Mouse (Mus musculus) E14TG2a.4 (cell line): ENCODE results near the gene Clgn.
"Not testable (repeated sequence)": the region's sequence is repeated elsewhere in the genome, so short reads cannot be mapped to it uniquely, and the experiment has no call there.

Source experiments
- H3K27me3 ChIP-seq: 2 replicates; pipeline ENCODE4 v1.6.1; 2014; ENCODE audit warnings: low read length, control low read depth; ENCODE audit not compliant: insufficient read depth
- H3K36me3 ChIP-seq: 2 replicates; pipeline ENCODE4 v1.6.1; 2014; ENCODE audit warnings: low read length, control low read depth; ENCODE audit not compliant: insufficient read depth
- H3K4me1 ChIP-seq: replicated peaks from 2 replicates; pipeline ENCODE4 v1.6.1; 2014; ENCODE audit warnings: low read depth, low read length, control low read depth
- H3K4me3 ChIP-seq: replicated peaks from 2 replicates; pipeline ENCODE4 v1.5.1; 2014; ENCODE audit warnings: mild to moderate bottlenecking, low read length
- H3K9me3 ChIP-seq: 2 replicates; pipeline ENCODE4 v1.6.1; 2014; ENCODE audit warnings: low read length, control low read depth
- CTCF ChIP-seq: conservative IDR thresholded peaks from 2 replicates; pipeline ENCODE4 v1.5.1; 2014; ENCODE audit warnings: low read length
- NANOG ChIP-seq: IDR thresholded peaks from 2 replicates; pipeline ENCODE4 v1.6.1; 2014; ENCODE audit warnings: borderline replicate concordance, low read length, mixed read lengths
- POU5F1 ChIP-seq: IDR thresholded peaks from 2 replicates; pipeline ENCODE4 v1.6.1; 2014; ENCODE audit warnings: low read length, borderline replicate concordance

Gene Clgn

DNA sequence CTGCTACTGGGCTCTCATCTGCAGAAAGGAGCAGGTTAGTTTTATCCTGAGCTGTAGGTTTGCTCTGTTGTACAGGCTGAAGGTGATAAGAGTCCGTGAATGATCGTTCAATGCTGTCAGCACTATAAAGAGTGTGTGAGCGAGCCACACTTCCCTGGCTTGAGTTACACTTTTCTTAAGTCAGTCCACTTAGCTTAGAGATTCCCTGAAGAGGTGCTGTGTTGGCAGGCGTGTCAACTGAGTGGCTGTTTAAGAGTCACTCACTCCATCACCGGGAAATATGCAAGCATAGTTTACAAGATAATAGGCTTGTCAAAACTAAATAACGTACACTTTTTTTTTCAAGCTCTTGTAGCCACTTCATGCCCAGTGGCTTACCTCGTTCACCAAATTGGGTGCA, 37.3 kb downstream of the Clgn start:
- no peak for TF ChIP-seq POU5F1
- no peaks in the 10 kb centered on the region for H3K9me3 ChIP-seq
- peaks cover 40% of the 10 kb centered on the region for H3K4me1 ChIP-seq
- H3K36me3 ChIP-seq = peaks cover 9% of the 10 kb centered on the region
- no peak overlapping the region for H3K4me3 ChIP-seq
- no peaks in the 10 kb centered on the region for H3K27me3 ChIP-seq

DNA sequence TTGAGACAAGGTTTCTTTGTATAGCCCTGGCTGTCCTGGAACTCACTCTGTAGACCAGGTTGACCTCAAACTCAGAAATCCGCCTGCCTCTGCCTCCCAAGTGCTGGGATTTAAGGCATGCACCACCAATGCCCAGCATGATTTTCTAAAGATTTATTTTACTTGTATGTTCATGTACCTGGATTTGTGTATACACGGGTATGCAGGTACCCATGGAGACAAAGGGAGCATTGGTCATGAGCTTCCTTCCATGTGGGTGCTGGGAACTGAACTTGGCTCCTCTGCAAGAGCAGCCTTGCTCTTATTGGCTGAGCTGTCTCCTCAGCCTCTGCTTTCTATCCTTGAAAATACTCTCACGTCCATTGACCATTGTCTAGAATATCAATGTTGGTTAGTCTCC, 39.0 kb downstream of the Clgn start:
- Histone ChIP-seq H3K36me3 (peaks cover 14% of the 10 kb centered on the region), H3K4me3 (peak overlapping the region; percentile 56; the same call in 1 of the 2 replicates), H3K4me1 (peaks cover 40% of the 10 kb centered on the region)
- not testable (repeated sequence) for H3K27me3 ChIP-seq, H3K9me3 ChIP-seq

- no peak for TF ChIP-seq POU5F1
- TF ChIP-seq NANOG = no peak
- TF ChIP-seq CTCF = no peak
- Histone ChIP-seq H3K4me3 (peak overlapping the region; percentile 56), H3K27me3 (no peaks in the 10 kb centered on the region), H3K4me1 (peaks cover 40% of the 10 kb centered on the region), H3K9me3 (no peaks in the 10 kb centered on the region), H3K36me3 (peaks cover 19% of the 10 kb centered on the region)
Observed at GRCm38 (mm10) chr8:83429071-83429524, 39.4 kb downstream of the Clgn start.

GRCm38 (mm10) chr8:83437077-83437476, 47.4 kb downstream of the Clgn start:
- TF ChIP-seq NANOG = no peak
- TF ChIP-seq POU5F1 = no peak
- TF ChIP-seq CTCF = no peak

GRCm38 (mm10) chr8:83441656-83442242, 52.1 kb downstream of the Clgn start:
- no peaks in the 10 kb centered on the region for H3K9me3 ChIP-seq
- peaks cover 9% of the 10 kb centered on the region for H3K4me1 ChIP-seq
- no peaks in the 10 kb centered on the region for H3K27me3 ChIP-seq
- no peak for TF ChIP-seq CTCF
- no peak for TF ChIP-seq NANOG
- TF ChIP-seq POU5F1 = no peak
- peaks cover 13% of the 10 kb centered on the region for H3K36me3 ChIP-seq
- peak overlapping the region; percentile 96 for H3K4me3 ChIP-seq

More at GRCm38 (mm10) chr8:83437077-83437476, 47.4 kb downstream of the Clgn start:
- Histone ChIP-seq H3K4me3 (no peak overlapping the region), H3K36me3 (peaks cover 30% of the 10 kb centered on the region), H3K4me1 (peaks cover 9% of the 10 kb centered on the region), H3K9me3 (no peaks in the 10 kb centered on the region), H3K27me3 (no peaks in the 10 kb centered on the region)

DNA sequence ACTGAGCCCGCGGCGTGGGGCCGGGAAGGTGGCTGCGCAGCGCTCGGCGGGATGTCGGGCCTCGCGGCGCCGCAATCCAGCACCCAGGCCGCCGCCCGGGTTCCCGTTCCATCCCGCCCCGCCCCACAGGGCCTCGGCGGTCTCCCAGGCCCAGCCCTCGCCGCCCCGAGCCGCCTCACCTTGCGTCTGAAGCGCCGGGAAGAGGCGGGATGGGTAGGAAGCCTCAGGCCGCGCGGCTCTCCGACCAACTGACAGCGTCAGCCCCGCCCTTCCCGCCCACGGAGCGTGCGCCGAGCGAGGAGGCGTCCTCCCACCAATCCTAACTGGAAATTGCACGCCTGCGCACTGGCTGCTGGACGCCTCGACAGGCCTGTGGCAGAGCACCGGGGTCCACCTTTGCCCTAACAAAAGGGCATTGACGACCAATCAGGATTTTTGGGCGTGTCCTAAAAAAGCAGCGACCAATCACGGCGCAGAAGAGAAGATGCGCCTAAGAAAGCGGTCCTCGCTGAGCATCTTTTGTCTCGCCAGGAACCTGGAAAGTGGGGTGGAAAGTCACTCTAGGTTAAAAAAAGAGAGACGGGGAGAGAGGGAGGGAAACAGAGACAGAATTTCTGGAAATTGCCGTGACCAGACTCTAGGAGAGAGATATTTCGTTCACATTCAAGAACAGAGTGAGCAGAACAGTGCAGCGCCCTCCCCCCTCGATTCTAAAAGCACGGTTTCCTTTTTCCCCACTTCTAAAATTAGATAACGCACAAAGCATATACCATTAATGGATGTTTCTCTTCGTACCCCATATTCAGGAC, 52.8 kb downstream of the Clgn start:
- H3K4me3 ChIP-seq = peak overlapping the region; percentile 96
- H3K36me3 ChIP-seq = peaks cover 7% of the 10 kb centered on the region
- TF ChIP-seq POU5F1 = no peak
- no peak for TF ChIP-seq CTCF
- no peak for TF ChIP-seq NANOG
- peaks cover 9% of the 10 kb centered on the region for H3K4me1 ChIP-seq
- H3K27me3 ChIP-seq = no peaks in the 10 kb centered on the region
- H3K9me3 ChIP-seq = no peaks in the 10 kb centered on the region

- H3K4me3 ChIP-seq = 0 out of 2 replicates have a peak overlapping the region, but pooled peaks have one; percentile 54
- peaks cover 9% of the 10 kb centered on the region for H3K4me1 ChIP-seq
- H3K36me3 ChIP-seq = peaks cover 1% of the 10 kb centered on the region
- TF ChIP-seq POU5F1 (no peak), NANOG (no peak), CTCF (no peak)
- no peaks in the 10 kb centered on the region for H3K9me3 ChIP-seq
- H3K27me3 ChIP-seq = no peaks in the 10 kb centered on the region
Observed at GRCm38 (mm10) chr8:83443052-83443400, 53.4 kb downstream of the Clgn start.

DNA sequence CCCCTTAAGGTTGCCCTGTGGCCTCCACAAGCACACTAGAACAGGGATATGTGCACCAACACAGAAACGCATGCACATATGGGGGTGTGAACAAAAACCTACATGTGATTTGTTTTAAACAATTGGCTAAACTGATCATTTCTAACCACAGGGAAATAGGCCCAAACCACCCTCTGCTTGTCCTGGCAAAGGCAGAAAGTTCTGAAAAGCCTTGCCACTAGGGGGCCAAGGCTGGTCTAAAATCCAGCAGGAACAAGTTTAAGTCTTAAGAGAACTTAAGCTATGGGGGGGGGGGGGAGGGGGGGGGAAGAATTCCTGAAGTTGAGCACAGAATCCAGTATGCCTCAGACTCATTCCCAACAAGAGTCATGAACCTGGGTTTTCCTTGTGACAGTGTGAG, 60.3 kb downstream of the Clgn start:
- no peaks in the 10 kb centered on the region for H3K36me3 ChIP-seq
- 0 out of 2 replicates have a peak, but pooled peaks cover 8% of the 10 kb centered on the region for H3K4me1 ChIP-seq
- H3K27me3 ChIP-seq = no peaks in the 10 kb centered on the region
- no peaks in the 10 kb centered on the region for H3K9me3 ChIP-seq
- TF ChIP-seq POU5F1 (no peak), CTCF (peak; percentile 39)
- H3K4me3 ChIP-seq = no peak overlapping the region

DNA sequence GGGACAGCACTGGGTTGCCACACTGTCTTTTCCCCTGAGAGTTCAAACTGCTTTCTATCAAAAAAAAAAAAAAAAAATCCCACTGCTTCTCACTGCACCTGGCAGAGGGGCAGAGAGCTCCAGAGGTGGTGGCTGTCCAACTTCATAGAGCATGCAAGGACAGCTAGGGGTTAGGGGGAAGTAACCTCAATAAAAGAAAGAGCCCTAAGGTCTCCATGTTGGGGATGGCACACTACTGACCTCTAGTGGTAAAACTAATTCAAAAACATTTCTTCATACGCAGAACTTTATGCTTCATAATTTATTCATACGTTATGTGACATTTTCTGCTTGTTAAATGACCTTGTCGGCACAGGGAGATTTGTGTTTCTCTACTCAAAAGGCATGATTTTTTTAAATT, 61.4 kb downstream of the Clgn start:
- peaks cover 5% of the 10 kb centered on the region; the same call in 1 of the 2 replicates for H3K9me3 ChIP-seq
- H3K36me3 ChIP-seq = no peaks in the 10 kb centered on the region
- TF ChIP-seq NANOG = no peak
- no peak for TF ChIP-seq POU5F1
- no peak for TF ChIP-seq CTCF
- H3K4me1 ChIP-seq = 0 out of 2 replicates have a peak, but pooled peaks cover 8% of the 10 kb centered on the region
- H3K4me3 ChIP-seq = no peak overlapping the region
- H3K27me3 ChIP-seq = no peaks in the 10 kb centered on the region
